Mouse (Mus musculus) CH12.LX (cell line): ENCODE results near the gene Ost4. TPM values are rescaled to one million over a fixed set of nuclear protein-coding genes. Genes with fewer than 3 reads are reported as not detected.

Experiments
- DNase-seq: peaks from one replicate; pipeline ENCODE4 v3.0.0-alpha.2; 2013; ENCODE audit errors: extremely low read depth
- H3K27ac ChIP-seq: 2 replicates; pipeline ENCODE4 v1.5.1; 2012; ENCODE audit warnings: low read depth, mild to moderate bottlenecking, control low read depth, moderate library complexity; ENCODE audit not compliant: insufficient read depth
- H3K27me3 ChIP-seq: replicated peaks from 2 replicates; pipeline ENCODE3; 2012; ENCODE audit warnings: inconsistent platforms
- H3K36me3 ChIP-seq, 2 experiments: replicated peaks in 1 of 2; 2 replicates each; pipeline versions ENCODE3 to v1.6.1; 2012; ENCODE audit warnings: inconsistent platforms in 1 of 2, low read length in 1 of 2, mild to moderate bottlenecking in 1 of 2, mixed read lengths in 1 of 2, moderate library complexity in 1 of 2; ENCODE audit not compliant: control insufficient read depth in 1 of 2, insufficient read depth in 1 of 2
- H3K4me1 ChIP-seq, 2 experiments: 2 replicates each; pipeline ENCODE4 v1.6.1; 2012; ENCODE audit warnings: inconsistent platforms in 1 of 2, moderate library complexity in 1 of 2; ENCODE audit not compliant: insufficient read depth in 2 of 2, control insufficient read depth in 1 of 2
- H3K4me2 ChIP-seq: 2 replicates; pipeline ENCODE4 v1.6.1; 2012; ENCODE audit warnings: low read depth, mild to moderate bottlenecking, control low read depth; ENCODE audit not compliant: poor library complexity, insufficient read depth, severe bottlenecking
- H3K4me3 ChIP-seq, 3 experiments: fragments of 150-350 bp in 1 of 3; sonication (generic) in 1 of 3; replicated peaks in 1 of 3; 2 replicates each; pipeline versions ENCODE3 to v1.5.1; 2011 to 2012; ENCODE audit warnings: low read depth in 2 of 3, low read length in 2 of 3, mild to moderate bottlenecking in 2 of 3, moderate library complexity in 2 of 3, control low read depth in 1 of 3, improper control_type of control experiment in 1 of 3, inconsistent platforms in 1 of 3, mixed read lengths in 1 of 3; ENCODE audit not compliant: poor library complexity in 1 of 3
- H3K79me2 ChIP-seq: replicated peaks from 2 replicates; pipeline ENCODE4 v1.6.1; 2012; ENCODE audit warnings: mild to moderate bottlenecking, moderate library complexity; ENCODE audit not compliant: control insufficient read depth, poor library complexity, insufficient read depth, severe bottlenecking; ENCODE audit errors: extremely low read depth
- H3K9ac ChIP-seq: 2 replicates; pipeline ENCODE4 v1.6.1; 2012; ENCODE audit warnings: low read depth, mild to moderate bottlenecking, control low read depth, moderate library complexity; ENCODE audit not compliant: insufficient read depth
- H3K9me3 ChIP-seq: replicated peaks from 2 replicates; pipeline ENCODE3; 2012; ENCODE audit warnings: low read length, inconsistent platforms, mixed read lengths
- BHLHE40 ChIP-seq: IDR thresholded peaks from 2 replicates; pipeline ENCODE4 v1.6.1; 2011; ENCODE audit warnings: mild to moderate bottlenecking, low read depth, low read length, improper control_type of control experiment
- CHD1 ChIP-seq: IDR thresholded peaks from 2 replicates; pipeline ENCODE4 v1.6.1; 2012; ENCODE audit warnings: low read depth, low read length, improper control_type of control experiment, inconsistent platforms
- CHD2 ChIP-seq: IDR thresholded peaks from 2 replicates; pipeline ENCODE4 v1.6.1; 2011; ENCODE audit warnings: low read length, improper control_type of control experiment
- CTCF ChIP-seq, 2 experiments: IDR thresholded peaks in 1 of 2; conservative IDR thresholded peaks in 1 of 2; 2 replicates each; pipeline ENCODE4 v1.5.1; 2011 to 2012; ENCODE audit warnings: low read depth in 2 of 2, low read length in 2 of 2, improper control_type of control experiment in 1 of 2, inconsistent platforms in 1 of 2, mild to moderate bottlenecking in 1 of 2, moderate library complexity in 1 of 2
- E2F4 ChIP-seq: IDR thresholded peaks from 2 replicates; pipeline ENCODE4 v1.6.1; 2011; ENCODE audit warnings: low read depth, low read length, improper control_type of control experiment; ENCODE audit not compliant: insufficient replicate concordance
- ELF1 ChIP-seq: IDR thresholded peaks from 2 replicates; pipeline ENCODE4 v1.6.1; 2014; ENCODE audit warnings: low read depth, mild to moderate bottlenecking, inconsistent platforms, low read length, improper control_type of control experiment
- EP300 ChIP-seq: IDR thresholded peaks from 2 replicates; pipeline ENCODE4 v1.6.1; 2011; ENCODE audit warnings: low read length, improper control_type of control experiment
- ETS1 ChIP-seq: conservative IDR thresholded peaks from 2 replicates; pipeline ENCODE4 v1.6.1; 2012; ENCODE audit warnings: low read depth, mild to moderate bottlenecking, inconsistent platforms, low read length, improper control_type of control experiment, moderate library complexity
- HCFC1 ChIP-seq: IDR thresholded peaks from 2 replicates; pipeline ENCODE4 v1.6.1; 2012; ENCODE audit warnings: low read depth, mild to moderate bottlenecking, inconsistent platforms, low read length, improper control_type of control experiment
- IRF4 ChIP-seq: IDR thresholded peaks from 2 replicates; pipeline ENCODE4 v1.6.1; 2014; ENCODE audit warnings: low read depth, mild to moderate bottlenecking, inconsistent platforms, low read length, improper control_type of control experiment
- JUN ChIP-seq: IDR thresholded peaks from 2 replicates; pipeline ENCODE4 v1.6.1; 2011; ENCODE audit warnings: low read depth, mild to moderate bottlenecking, low read length, improper control_type of control experiment, moderate library complexity; ENCODE audit not compliant: insufficient read depth
- JUND ChIP-seq: conservative IDR thresholded peaks from 2 replicates; pipeline ENCODE4 v1.6.1; 2011; ENCODE audit warnings: low read depth, low read length, improper control_type of control experiment
- KAT2A ChIP-seq: IDR thresholded peaks from 2 replicates; pipeline ENCODE4 v1.6.1; 2012; ENCODE audit warnings: low read length, improper control_type of control experiment, inconsistent platforms; ENCODE audit not compliant: insufficient replicate concordance
- MAFK ChIP-seq: IDR thresholded peaks from 2 replicates; pipeline ENCODE4 v1.6.1; 2011; ENCODE audit warnings: low read length, improper control_type of control experiment; ENCODE audit not compliant: insufficient replicate concordance
- MAX ChIP-seq: IDR thresholded peaks from 2 replicates; pipeline ENCODE4 v1.6.1; 2011; ENCODE audit warnings: low read length, improper control_type of control experiment
- MAZ ChIP-seq: IDR thresholded peaks from 2 replicates; pipeline ENCODE4 v1.6.1; 2012; ENCODE audit warnings: low read depth, mild to moderate bottlenecking, inconsistent platforms, low read length, improper control_type of control experiment, moderate library complexity
- MEF2A ChIP-seq: IDR thresholded peaks from 2 replicates; pipeline ENCODE4 v1.6.1; 2014; ENCODE audit warnings: low read depth, mild to moderate bottlenecking, inconsistent platforms, low read length, improper control_type of control experiment, borderline replicate concordance
- MXI1 ChIP-seq: IDR thresholded peaks from 2 replicates; pipeline ENCODE4 v1.6.1; 2011; ENCODE audit warnings: mild to moderate bottlenecking, low read depth, low read length, improper control_type of control experiment
- NELFE ChIP-seq: IDR thresholded peaks from 2 replicates; pipeline ENCODE4 v1.6.1; 2011; ENCODE audit warnings: low read depth, low read length, improper control_type of control experiment
- NRF1 ChIP-seq: IDR thresholded peaks from 2 replicates; pipeline ENCODE4 v1.6.1; 2014; ENCODE audit warnings: low read depth, mild to moderate bottlenecking, inconsistent platforms, low read length, improper control_type of control experiment, moderate library complexity
- PAX5 ChIP-seq: IDR thresholded peaks from 2 replicates; pipeline ENCODE4 v1.6.1; 2012; ENCODE audit warnings: low read length, inconsistent platforms, mixed read lengths
- POLR2A ChIP-seq: IDR thresholded peaks from 2 replicates; pipeline ENCODE4 v1.6.1; 2011; ENCODE audit warnings: low read depth, mild to moderate bottlenecking, improper control_type of control experiment, low read length
- POLR2AphosphoS2 ChIP-seq: IDR thresholded peaks from 2 replicates; pipeline ENCODE4 v1.6.1; 2011; ENCODE audit warnings: low read depth, low read length, improper control_type of control experiment
- RCOR1 ChIP-seq: conservative IDR thresholded peaks from 2 replicates; pipeline ENCODE4 v1.6.1; 2012; ENCODE audit warnings: low read depth, mild to moderate bottlenecking, inconsistent platforms, low read length, improper control_type of control experiment
- SIN3A ChIP-seq: IDR thresholded peaks from 2 replicates; pipeline ENCODE4 v1.6.1; 2012; ENCODE audit warnings: low read length, improper control_type of control experiment, inconsistent platforms
- SMC3 ChIP-seq: IDR thresholded peaks from 2 replicates; pipeline ENCODE4 v1.6.1; 2011; ENCODE audit warnings: low read depth, low read length, improper control_type of control experiment
- TBP ChIP-seq: conservative IDR thresholded peaks from 2 replicates; pipeline ENCODE4 v1.6.1; 2011; ENCODE audit warnings: low read depth, low read length, improper control_type of control experiment
- TCF12 ChIP-seq: IDR thresholded peaks from 2 replicates; pipeline ENCODE4 v1.6.1; 2014; ENCODE audit warnings: low read depth, mild to moderate bottlenecking, inconsistent platforms, low read length, improper control_type of control experiment
- UBTF ChIP-seq: IDR thresholded peaks from 2 replicates; pipeline ENCODE4 v1.6.1; 2012; ENCODE audit warnings: low read depth, mild to moderate bottlenecking, inconsistent platforms, low read length, improper control_type of control experiment, moderate library complexity
- USF1 ChIP-seq: IDR thresholded peaks from 2 replicates; pipeline ENCODE4 v1.6.1; 2014; ENCODE audit warnings: low read depth, mild to moderate bottlenecking, inconsistent platforms, low read length, improper control_type of control experiment
- USF2 ChIP-seq: conservative IDR thresholded peaks from 2 replicates; pipeline ENCODE4 v1.6.1; 2011; ENCODE audit warnings: low read depth, low read length, improper control_type of control experiment
- ZC3H11A ChIP-seq: IDR thresholded peaks from 2 replicates; pipeline ENCODE4 v1.6.1; 2012; ENCODE audit warnings: low read depth, mild to moderate bottlenecking, inconsistent platforms, low read length, improper control_type of control experiment
- ZKSCAN1 ChIP-seq: IDR thresholded peaks from 2 replicates; pipeline ENCODE4 v1.6.1; 2012; ENCODE audit warnings: low read depth, inconsistent platforms, low read length, improper control_type of control experiment, borderline replicate concordance
- ZMIZ1 ChIP-seq: IDR thresholded peaks from 2 replicates; pipeline ENCODE4 v1.6.1; 2012; ENCODE audit warnings: low read depth, mild to moderate bottlenecking, inconsistent platforms, low read length, improper control_type of control experiment
- ZNF384 ChIP-seq: IDR thresholded peaks from 2 replicates; pipeline ENCODE4 v1.6.1; 2012; ENCODE audit warnings: low read depth, low read length, improper control_type of control experiment, inconsistent platforms
- dilution Hi-C: fragments of 300-500 bp; cut with MboI; formaldehyde crosslinking; loops from 2 replicates; pipeline ENCODE4 v1.14.3; 2020; ENCODE audit warnings: low sequenced_read_pairs; ENCODE audit not compliant: extremely low pct_unique_long_range_greater_than_20kb, extremely low pct_ligation_motif_present
- in situ Hi-C: fragments of 300-500 bp; cut with MboI; formaldehyde crosslinking; loops from 3 replicates; pipeline ENCODE4 v1.14.3; 2019; ENCODE audit warnings: low sequenced_read_pairs, low pct_ligation_motif_present, low pct_unique_long_range_greater_than_20kb, mixed read lengths
- polyA plus RNA-seq: library from polyadenylated mRNA; unstranded; fragments of >175 nt; gene quantifications from 2 replicates; pipeline ENCODE4 v1.2.1, GENCODE M21; 2012; ENCODE audit warnings: low read depth; ENCODE audit not compliant: insufficient read length
- total RNA-seq, 2 experiments: library from RNA; depleted of rRNA; stranded (reverse); fragments of 300-350 nt in 1 of 2; fragments of >200 nt in 1 of 2; gene quantifications; 2 replicates each; pipeline ENCODE4 v1.2.3; 2012 to 2014

Gene Ost4
- total and polyA plus RNA-seq, 3 experiments = 181 to 330 (median 263) TPM

- Histone ChIP-seq H3K27me3 (peaks cover 83% of the 10 kb centered on the region), H3K36me3 (no peaks in the 10 kb centered on the region), H3K4me3 (peak within 1 kb of the TSS; percentile 60 to 68 (median 68)), H3K27ac (no peak within 1 kb of the TSS), H3K4me2 (peak within 1 kb of the TSS; percentile 54), H3K9ac (peak within 1 kb of the TSS; percentile 48), H3K4me1 (peaks cover 8 to 40% of the 10 kb centered on the region in 2 experiments; a peak in 3 of 4 replicates), H3K79me2 (no peaks in the 10 kb centered on the region)
- DNase-seq = peak; percentile 90
- in situ Hi-C loops (loop anchor here (5.0 kb wide), 1 partner anchor 119 kb away; no protein-coding TSS in a partner anchor), dilution Hi-C loops (no loop called here)
- TF ChIP-seq IRF4 (peak; percentile 27; the same call in 1 of the 2 replicates), CHD1 (no peak), TCF12 (no peak), USF2 (peak; percentile 83), E2F4 (no peak), MEF2A (0 out of 2 replicates have a peak, but pooled peaks have one; percentile 14), PAX5 (no peak), JUN (no peak), ZC3H11A (no peak), NRF1 (no peak), CHD2 (no peak), ZKSCAN1 (peak; percentile 76), JUND (no peak), POLR2A (peak; percentile 44; the same call in 1 of the 2 replicates), NELFE (peak; percentile 35; the same call in 1 of the 2 replicates), EP300 (no peak), ETS1 (no peak), UBTF (no peak), SMC3 (peak; percentile 36), HCFC1 (peak; percentile 51), CTCF (conservative IDR thresholded peaks at IDR 0.05 in 1 of 2, IDR thresholded peaks at IDR 0.05 in 1 of 2; ENCODE audit: low read depth in 2 of 2, low read length in 2 of 2) (peak; percentile 54 to 81; a peak in 3 of 4 replicates), MAZ (0 out of 2 replicates have a peak, but pooled peaks have one; percentile 50), KAT2A (no peak), ZMIZ1 (0 out of 2 replicates have a peak, but pooled peaks have one; percentile 40), ELF1 (no peak; the same call in 1 of the 2 replicates), BHLHE40 (peak; percentile 85), TBP (no peak), MXI1 (0 out of 2 replicates have a peak, but pooled peaks have one; percentile 29), SIN3A (0 out of 2 replicates have a peak, but pooled peaks have one; percentile 67), POLR2AphosphoS2 (no peak), MAFK (no peak), ZNF384 (peak; percentile 36; the same call in 1 of the 2 replicates), RCOR1 (no peak), USF1 (peak; percentile 94), MAX (peak; percentile 40; the same call in 1 of the 2 replicates)
- TF ChIP-seq, all 38 proteins: peak for 17
- no peaks in the 10 kb centered on the region for H3K9me3 ChIP-seq
Observed at GRCm38 (mm10) chr5:30921256-30922033, 13.9 kb upstream of the Ost4 start, which contains the start of gene Khk. Gene Khk, plus strand, starts transcription at chr5:30921431.
